Comparison of ENCODE assay signal across 8 mouse cellular contexts in genomic region chr11:51619409-51620060, GRCm38 (mm10). TPM values are rescaled to one million over a fixed set of nuclear protein-coding genes. Genes with fewer than 3 reads are reported as not detected.
DNase-seq lines count a peak whose midpoint lies in the region; ATAC-seq and TF ChIP-seq lines count a peak whose summit lies in the region.

TSS of gene Nhp2 (plus strand) at chr11:51619735.

- H3K27ac ChIP-seq in MEL (ENCODE audit: control insufficient read depth, low read depth, low read length), result peak within 1 kb of the TSS; percentile 57
- H3K27ac ChIP-seq in cerebellum, adult 2 months (ENCODE audit: insufficient read depth, low read length), result no peak within 1 kb of the TSS
- no peak within 1 kb of the TSS for H3K27ac ChIP-seq in forebrain, postnatal 0 days (ENCODE audit: low read depth, low read length)
- peak within 1 kb of the TSS; percentile 46; the same call in 1 of the 2 replicates for H3K27ac ChIP-seq in lung, embryonic 15.5 days

- peak within 1 kb of the TSS; percentile 78 for H3K4me2 ChIP-seq in forebrain, postnatal 0 days (ENCODE audit: low read depth)
- H3K4me2 ChIP-seq in lung, embryonic 15.5 days, result peak within 1 kb of the TSS; percentile 70

- H3K36me3 ChIP-seq in MEL (ENCODE audit: control insufficient read depth in 1 of 2, insufficient read depth in 2 of 2, low read length in 2 of 2), result peaks cover 11 to 33% of the 10 kb centered on the region in 2 experiments
- H3K36me3 ChIP-seq in forebrain, postnatal 0 days (ENCODE audit: insufficient read depth), result peaks cover 26% of the 10 kb centered on the region
- peaks cover 27% of the 10 kb centered on the region for H3K36me3 ChIP-seq in lung, embryonic 15.5 days

- no peak for TF ChIP-seq EP300 in MEL (IDR thresholded peaks at IDR 0.05; ENCODE audit: low read depth in 1 of 2, low read length in 2 of 2)

- H3K9ac ChIP-seq in MEL (ENCODE audit: control insufficient read depth, low read depth, low read length, poor library complexity, severe bottlenecking), result peak within 1 kb of the TSS; percentile 89
- peak within 1 kb of the TSS; percentile 72 for H3K9ac ChIP-seq in forebrain, postnatal 0 days
- H3K9ac ChIP-seq in lung, embryonic 15.5 days, result peak within 1 kb of the TSS; percentile 54

- TF ChIP-seq POLR2A in MEL (IDR thresholded peaks at IDR 0.05; ENCODE audit: control insufficient read depth in 1 of 2, insufficient read depth in 1 of 2, low read depth in 1 of 2, low read length in 2 of 2, poor library complexity in 1 of 2), result peak; percentile 69 to 98
- peak; percentile 28; the same call in 1 of the 2 replicates for TF ChIP-seq POLR2A in cerebellum, adult 2 months (IDR thresholded peaks at IDR 0.05; ENCODE audit: borderline replicate concordance, insufficient read depth, low read length)

- peaks cover 9 to 34% of the 10 kb centered on the region in 2 experiments for H3K4me1 ChIP-seq in MEL (ENCODE audit: control insufficient read depth in 1 of 2, insufficient read depth in 2 of 2, low read length in 2 of 2)
- H3K4me1 ChIP-seq in cerebellum, adult 2 months (ENCODE audit: control insufficient read depth, insufficient read depth, low read length), result no peaks in the 10 kb centered on the region; the same call in 1 of the 2 replicates
- H3K4me1 ChIP-seq in forebrain, postnatal 0 days (ENCODE audit: insufficient read depth), result 0 out of 2 replicates have a peak, but pooled peaks cover 3% of the 10 kb centered on the region
- peaks cover 34% of the 10 kb centered on the region for H3K4me1 ChIP-seq in lung, embryonic 15.5 days

- H3K9me3 ChIP-seq in MEL (replicated peaks; ENCODE audit: insufficient read depth, low read length), result no peaks in the 10 kb centered on the region
- H3K9me3 ChIP-seq in forebrain, postnatal 0 days (ENCODE audit: low read length), result no peaks in the 10 kb centered on the region
- no peaks in the 10 kb centered on the region for H3K9me3 ChIP-seq in lung, embryonic 15.5 days

- peaks cover 33% of the 10 kb centered on the region for H3K79me2 ChIP-seq in MEL (ENCODE audit: control insufficient read depth, insufficient read depth, low read length, poor library complexity)

- ATAC-seq in forebrain, postnatal 0 days, result peak; percentile 98
- peak; percentile 93 for ATAC-seq in lung, embryonic 15.5 days (ENCODE audit: borderline replicate concordance, extremely low read depth, low FRiP score, low TSS enrichment)

- H3K4me3 ChIP-seq in MEL (ENCODE audit: control insufficient read depth in 1 of 2, insufficient read depth in 1 of 2, low read depth in 2 of 2, low read length in 2 of 2), result peak within 1 kb of the TSS; percentile 81 to 89
- peak within 1 kb of the TSS; percentile 91 for H3K4me3 ChIP-seq in cerebellum, adult 2 months (replicated peaks; ENCODE audit: insufficient read depth, low read depth, low read length)
- H3K4me3 ChIP-seq in forebrain, postnatal 0 days (ENCODE audit: low read depth, low read length), result peak within 1 kb of the TSS; percentile 95
- H3K4me3 ChIP-seq in lung, embryonic 15.5 days, result peak within 1 kb of the TSS; percentile 64

- no peak for TF ChIP-seq RAD21 in MEL (IDR thresholded peaks at IDR 0.05; ENCODE audit: low read depth, low read length)

- TF ChIP-seq CTCF in MEL (IDR thresholded peaks at IDR 0.05 in 2 of 3, conservative IDR thresholded peaks at IDR 0.05 in 1 of 3; ENCODE audit: control insufficient read depth in 1 of 3, insufficient read depth in 1 of 3, low read depth in 2 of 3, low read length in 3 of 3, poor library complexity in 1 of 3, severe bottlenecking in 1 of 3), result no peak
- TF ChIP-seq CTCF in cerebellum, adult 2 months (IDR thresholded peaks at IDR 0.05; ENCODE audit: borderline replicate concordance, insufficient read depth, low read depth, low read length), result no peak
- TF ChIP-seq CTCF in forebrain, postnatal 0 days (IDR thresholded peaks at IDR 0.05; ENCODE audit: low read depth), result no peak

- no peaks in the 10 kb centered on the region for H3K27me3 ChIP-seq in MEL (ENCODE audit: control insufficient read depth in 1 of 2, insufficient read depth in 2 of 2, low read length in 2 of 2)
- H3K27me3 ChIP-seq in cerebellum, adult 2 months (ENCODE audit: control insufficient read depth, insufficient read depth, low read length), result no peaks in the 10 kb centered on the region
- H3K27me3 ChIP-seq in forebrain, postnatal 0 days (ENCODE audit: insufficient read depth, low read length), result no peaks in the 10 kb centered on the region
- no peaks in the 10 kb centered on the region for H3K27me3 ChIP-seq in lung, embryonic 15.5 days

- DNase-seq in MEL (ENCODE audit: low read depth, low spot score), result peak; percentile 100
- DNase-seq in cerebellum, adult 2 months, result peak; percentile 90 to 94
- DNase-seq in forebrain, postnatal 0 days, result peak; percentile 95
- peak; percentile 97 for DNase-seq in heart, postnatal 4 days
- peak; percentile 93 to 95 for DNase-seq in layer of hippocampus, adult 8-10 months (ENCODE audit: low spot score in 2 of 2)
- peak; percentile 91 for DNase-seq in ovary, adult 18-20 months (ENCODE audit: low spot score)
- peak; percentile 92 for DNase-seq in thymus, postnatal 0 days (ENCODE audit: low spot score)

- WGBS in cerebellum, adult 2 months, result under 1% methylated on average over 51 of the region's 51 CpGs
- under 1% methylated on average over 51 of the region's 51 CpGs for WGBS in forebrain, postnatal 0 days
- under 1% methylated on average over 51 of the region's 51 CpGs for WGBS in lung, embryonic 15.5 days

TF ChIP-seq in MEL, 35 proteins besides CTCF, POLR2A, EP300 and RAD21 (continues in another document):
- peak; percentile 96 for TF ChIP-seq MAX (IDR thresholded peaks at IDR 0.05; ENCODE audit: low read length)
- no peak for TF ChIP-seq MYB (IDR thresholded peaks at IDR 0.05; ENCODE audit: low read depth, low read length)
- peak; percentile 66; the same call in 1 of the 2 replicates for TF ChIP-seq MAZ (IDR thresholded peaks at IDR 0.05; ENCODE audit: low read depth, low read length)
- TF ChIP-seq CHD2 (IDR thresholded peaks at IDR 0.05; ENCODE audit: low read length), result peak; percentile 84
- no peak for TF ChIP-seq GABPA (IDR thresholded peaks at IDR 0.05; ENCODE audit: low read depth, low read length)
- TF ChIP-seq TAL1 (IDR thresholded peaks at IDR 0.05; ENCODE audit: low read length), result no peak
- TF ChIP-seq KAT2A (conservative IDR thresholded peaks at IDR 0.05; ENCODE audit: low read depth, low read length), result peak; percentile 51
- TF ChIP-seq NELFE (IDR thresholded peaks at IDR 0.05; ENCODE audit: low read depth, low read length), result peak; percentile 91
- no peak for TF ChIP-seq CHD1 (IDR thresholded peaks at IDR 0.05; ENCODE audit: low read depth, low read length)
- peak; percentile 97 for TF ChIP-seq ELF1 (IDR thresholded peaks at IDR 0.05; ENCODE audit: low read depth, low read length)
- peak; percentile 69; the same call in 1 of the 2 replicates for TF ChIP-seq UBTF (IDR thresholded peaks at IDR 0.05; ENCODE audit: borderline replicate concordance, insufficient read depth, low read depth, low read length)
- peak; percentile 87 for TF ChIP-seq POLR2AphosphoS2 (IDR thresholded peaks at IDR 0.05; ENCODE audit: low read length)
- TF ChIP-seq RCOR1 (IDR thresholded peaks at IDR 0.05; ENCODE audit: low read depth, low read length), result 0 out of 2 replicates have a peak, but pooled peaks have one; percentile 31
- TF ChIP-seq ETS1 (IDR thresholded peaks at IDR 0.05; ENCODE audit: low read depth, low read length), result peak; percentile 42; the same call in 1 of the 2 replicates
- 0 out of 2 replicates have a peak, but pooled peaks have one; percentile 6 for TF ChIP-seq GATA1 (IDR thresholded peaks at IDR 0.05; ENCODE audit: low read depth, low read length)
- TF ChIP-seq NRF1 (IDR thresholded peaks at IDR 0.05; ENCODE audit: insufficient read depth, low read depth, low read length, poor library complexity, severe bottlenecking), result 0 out of 2 replicates have a peak, but pooled peaks have one; percentile 20
- peak; percentile 87 for TF ChIP-seq TBP (IDR thresholded peaks at IDR 0.05; ENCODE audit: low read depth, low read length)
- peak; percentile 100 for TF ChIP-seq MXI1 (IDR thresholded peaks at IDR 0.05; ENCODE audit: low read depth, low read length)
- no peak for TF ChIP-seq POLR2AphosphoS5 (IDR thresholded peaks at IDR 0.05; ENCODE audit: borderline replicate concordance, low read depth, low read length)
- TF ChIP-seq USF2 (IDR thresholded peaks at IDR 0.05; ENCODE audit: borderline replicate concordance in 1 of 2, insufficient read depth in 1 of 2, low read depth in 1 of 2, low read length in 2 of 2), result no peak
- TF ChIP-seq MYC (IDR thresholded peaks at IDR 0.05; ENCODE audit: low read depth, low read length), result peak; percentile 99
- no peak; the same call in 1 of the 2 replicates for TF ChIP-seq BHLHE40 (IDR thresholded peaks at IDR 0.05; ENCODE audit: borderline replicate concordance, low read depth, low read length)
- no peak for TF ChIP-seq SMC3 (IDR thresholded peaks at IDR 0.05; ENCODE audit: low read depth, low read length)
- peak; percentile 74 for TF ChIP-seq USF1 (IDR thresholded peaks at IDR 0.05; ENCODE audit: low read depth, low read length)
- peak; percentile 52 for TF ChIP-seq TCF12 (IDR thresholded peaks at IDR 0.05; ENCODE audit: low read depth, low read length)
- TF ChIP-seq ZMIZ1 (IDR thresholded peaks at IDR 0.05; ENCODE audit: low read depth, low read length), result peak; percentile 73
- TF ChIP-seq ZKSCAN1 (IDR thresholded peaks at IDR 0.05; ENCODE audit: low read depth, low read length), result no peak
- 0 out of 2 replicates have a peak, but pooled peaks have one; percentile 27 for TF ChIP-seq MEF2A (IDR thresholded peaks at IDR 0.05; ENCODE audit: extremely low read depth, insufficient replicate concordance, low read depth, low read length, poor library complexity, severe bottlenecking)
- peak; percentile 31 for TF ChIP-seq E2F4 (IDR thresholded peaks at IDR 0.05; ENCODE audit: borderline replicate concordance, low read depth, low read length)

RNA-seq across cellular contexts. Expression of gene Nhp2, which starts in this region (rescaled TPM):
- 588 and 649 TPM in 2 replicates for total RNA-seq in MEL (2012; rRNA removed)
- polyA plus RNA-seq in MEL (2012; ENCODE audit: insufficient read depth in 1 of 2, insufficient read length in 2 of 2, low read depth in 1 of 2, low replicate concordance in 2 of 2, missing spikeins in 1 of 2), result 1,000 to 10,000 TPM in 1 of 2 experiments, 100 to 1,000 TPM in 1; 739 to 6,489 TPM
- 45.2 and 48.4 TPM in 2 replicates for polyA plus RNA-seq in cerebellum, adult 2 months (2012; rRNA removed)
- total RNA-seq in forebrain, postnatal 0 days (2014; rRNA removed), result 66.5 and 81.2 TPM in 2 replicates
- 118 and 155 TPM in 2 replicates for polyA plus RNA-seq in forebrain, postnatal 0 days (2015; fragmentation: Nextera tagmentation; extraction: Ambion mirVana)
- 10 to 100 TPM; 41.4 to 42.4 TPM for total RNA-seq in heart, postnatal 4 days (2021)
- total RNA-seq in layer of hippocampus, adult 8-10 months (2022), result 10 to 100 TPM; 31.8 to 48.9 (median 42.3) TPM
- polyA plus RNA-seq in lung, embryonic 15.5 days (2015; fragmentation: Nextera tagmentation; extraction: Ambion mirVana), result 126 and 144 TPM in 2 replicates
- polyA plus RNA-seq in thymus, postnatal 0 days (2015; fragmentation: Nextera tagmentation; extraction: Ambion mirVana), result 196 and 207 TPM in 2 replicates

Comparison
In these comparisons a context has a peak if more than half of its experiments do, and no peak if none do; other contexts are left out.
1. H3K27ac ChIP-seq: peak in MEL (single experiment) and lung, embryonic 15.5 days (single experiment); none in cerebellum, adult 2 months (single experiment) and forebrain, postnatal 0 days (single experiment).
2. Peak in every context shown above with its lines, with median percentiles within 50 percentile points of each other: DNase-seq, H3K4me3 ChIP-seq and H3K9ac ChIP-seq.